Mouse (Mus musculus) adipocyte (in vitro differentiated cells): ENCODE measurements around the gene Gm21797.
"Not testable (repeated sequence)": the region's sequence is repeated elsewhere in the genome, so short reads cannot be mapped to it uniquely, and the experiment has no call there.

Experiments
- DNase-seq: peaks from one replicate; pipeline ENCODE4 v3.0.0-alpha.2; 2016; ENCODE audit warnings: low spot score

The Gm21797 gene

GRCm38 (mm10) chrY:40775665-40776064 is at the start of gene Gm21797:
Gm21797 (minus strand) TSS chrY:40775765.
- DNase-seq, result not testable (repeated sequence)

- DNase-seq, result not testable (repeated sequence)
These were observed 29.0 kb upstream of the Gm21797 start, which contains the start of gene Gm20795 for GRCm38 (mm10) chrY:40804614-40805013. Gm20795 (plus strand) TSS chrY:40804914.
